Mouse (Mus musculus) ES-E14 (cell line): Measurements from ENCODE around the gene Grip1. TPM values are rescaled to one million over a fixed set of nuclear protein-coding genes. Genes with fewer than 3 reads are reported as not detected.

Source experiments
- DNase-seq: peaks from one replicate; pipeline ENCODE4 v3.0.0-alpha.2; 2013; ENCODE audit warnings: low read depth, low spot score
- H3K27ac ChIP-seq: 2 replicates; pipeline ENCODE4 v1.5.1; 2012; ENCODE audit warnings: low read depth, mild to moderate bottlenecking, low read length, moderate library complexity, mixed read lengths; ENCODE audit not compliant: poor library complexity, insufficient read depth, severe bottlenecking
- H3K36me3 ChIP-seq: 2 replicates; pipeline ENCODE4 v1.6.1; 2012; ENCODE audit warnings: mild to moderate bottlenecking, low read length, moderate library complexity, mixed read lengths; ENCODE audit not compliant: control insufficient read depth, poor library complexity, insufficient read depth, severe bottlenecking
- H3K4me1 ChIP-seq, 2 experiments: fragments of 150-350 bp in 1 of 2; sonication (generic) in 1 of 2; 2 replicates each; pipeline ENCODE4 v1.6.1; 2012; ENCODE audit warnings: low read length in 2 of 2, mild to moderate bottlenecking in 1 of 2, mixed read lengths in 1 of 2; ENCODE audit not compliant: control insufficient read depth in 2 of 2, insufficient read depth in 2 of 2, poor library complexity in 1 of 2
- H3K4me3 ChIP-seq, 2 experiments: fragments of 150-350 bp in 1 of 2; sonication (generic) in 1 of 2; 2 replicates each; pipeline ENCODE4 v1.5.1; 2012; ENCODE audit warnings: low read length in 2 of 2, low read depth in 1 of 2, mild to moderate bottlenecking in 1 of 2, mixed read lengths in 1 of 2; ENCODE audit not compliant: insufficient read depth in 1 of 2, poor library complexity in 1 of 2, severe bottlenecking in 1 of 2
- H3K9ac ChIP-seq: 2 replicates; pipeline ENCODE4 v1.6.1; 2012; ENCODE audit warnings: low read depth, mild to moderate bottlenecking, low read length, mixed read lengths; ENCODE audit not compliant: poor library complexity, insufficient read depth, severe bottlenecking
- H3K9me3 ChIP-seq: fragments of 150-350 bp; sonication (generic); 2 replicates; pipeline ENCODE4 v1.6.1; 2012; ENCODE audit warnings: low read depth, mild to moderate bottlenecking, low read length; ENCODE audit not compliant: control insufficient read depth, insufficient read depth
- CHD2 ChIP-seq: IDR thresholded peaks from 2 replicates; pipeline ENCODE4 v1.6.1; 2014; ENCODE audit warnings: mild to moderate bottlenecking, low read depth, low read length, inconsistent platforms
- HCFC1 ChIP-seq: IDR thresholded peaks from 2 replicates; pipeline ENCODE4 v1.6.1; 2012; ENCODE audit warnings: low read length, inconsistent platforms, borderline replicate concordance; ENCODE audit not compliant: insufficient read depth
- MAFK ChIP-seq: IDR thresholded peaks from 2 replicates; pipeline ENCODE4 v1.6.1; 2014; ENCODE audit warnings: mild to moderate bottlenecking, low read depth, low read length, inconsistent platforms; ENCODE audit not compliant: insufficient read depth
- ZC3H11A ChIP-seq: IDR thresholded peaks from 2 replicates; pipeline ENCODE4 v1.6.1; 2012; ENCODE audit warnings: low read depth, mild to moderate bottlenecking, inconsistent platforms, low read length, borderline replicate concordance
- ZNF384 ChIP-seq: IDR thresholded peaks from 2 replicates; pipeline ENCODE4 v1.6.1; 2012; ENCODE audit warnings: low read depth, low read length, inconsistent platforms
- in situ Hi-C, 2 experiments: fragments of 600-800 bp; cut with MboI; formaldehyde crosslinking; loops; one replicate each; pipeline ENCODE4 v1.15.1; 2025; ENCODE audit warnings: low sequenced_read_pairs in 2 of 2, inconsistent platforms in 1 of 2; ENCODE audit not compliant: unreplicated experiment in 2 of 2
- total RNA-seq: library from RNA; depleted of rRNA; stranded (reverse); fragments of 300-350 nt; gene quantifications from 2 replicates; pipeline ENCODE4 v1.2.3, GENCODE M21; 2012

Gene Grip1
- total RNA-seq, 1 experiment = 4.2 TPM

GRCm38 (mm10) chr10:119778871-119779270 lies 325.2 kb downstream of the Grip1 start:
- Histone ChIP-seq H3K9ac (no peak overlapping the region), H3K4me1 (no peaks in the 10 kb centered on the region), H3K9me3 (no peaks in the 10 kb centered on the region), H3K36me3 (no peaks in the 10 kb centered on the region), H3K4me3 (no peak overlapping the region), H3K27ac (no peak overlapping the region)
- in situ Hi-C loops = no loop called here
- no peak for TF ChIP-seq CHD2
- TF ChIP-seq ZC3H11A = no peak
- no peak for TF ChIP-seq ZNF384
- TF ChIP-seq HCFC1 = no peak
- TF ChIP-seq MAFK = no peak
- DNase-seq = no peak

- H3K4me3 ChIP-seq = no peak overlapping the region
- DNase-seq = no peak
- H3K4me1 ChIP-seq = no peaks in the 10 kb centered on the region
- in situ Hi-C loops = no loop called here
- H3K27ac ChIP-seq = no peak overlapping the region
- H3K36me3 ChIP-seq = no peaks in the 10 kb centered on the region
- no peaks in the 10 kb centered on the region for H3K9me3 ChIP-seq
- TF ChIP-seq MAFK = no peak
- no peak overlapping the region for H3K9ac ChIP-seq
Observed at GRCm38 (mm10) chr10:119779657-119780056, 326.0 kb downstream of the Grip1 start.

- Histone ChIP-seq H3K9me3 (no peaks in the 10 kb centered on the region), H3K9ac (no peak overlapping the region), H3K27ac (no peak overlapping the region), H3K4me1 (peaks cover 0 to 3% of the 10 kb centered on the region in 2 experiments; a peak in 1 of 4 replicates), H3K36me3 (no peaks in the 10 kb centered on the region), H3K4me3 (no peak overlapping the region)
- TF ChIP-seq ZNF384 (peak; percentile 58; the same call in 1 of the 2 replicates), MAFK (no peak), HCFC1 (no peak), CHD2 (no peak)
- no peak for DNase-seq
- in situ Hi-C loops = no loop called here
Observed at GRCm38 (mm10) chr10:119790507-119790906, 336.9 kb downstream of the Grip1 start.

- DNase-seq = no peak
- Histone ChIP-seq H3K4me3 (no peak overlapping the region), H3K27ac (no peak overlapping the region), H3K9me3 (no peaks in the 10 kb centered on the region), H3K36me3 (no peaks in the 10 kb centered on the region), H3K9ac (no peak overlapping the region), H3K4me1 (no peaks in the 10 kb centered on the region)
- TF ChIP-seq ZNF384 (no peak), MAFK (no peak), ZC3H11A (no peak)
- in situ Hi-C loops = no loop called here
Observed at GRCm38 (mm10) chr10:119802421-119802820, 348.8 kb downstream of the Grip1 start.

GRCm38 (mm10) chr10:119803633-119804422 lies 350.2 kb downstream of the Grip1 start:
- Histone ChIP-seq H3K9me3 (no peaks in the 10 kb centered on the region), H3K36me3 (no peaks in the 10 kb centered on the region), H3K27ac (no peak overlapping the region), H3K9ac (no peak overlapping the region), H3K4me1 (no peaks in the 10 kb centered on the region), H3K4me3 (no peak overlapping the region)
- DNase-seq = peak; percentile 87
- in situ Hi-C loops = no loop called here
- TF ChIP-seq ZC3H11A (peak; percentile 91), CHD2 (no peak)
